Mouse (Mus musculus): ENCODE results near the gene Adck2. TPM values are rescaled to one million over a fixed set of nuclear protein-coding genes. Genes with fewer than 3 reads are reported as not detected.

Adck2 gene
- total and polyA plus RNA-seq, 3 experiments, result 4.8 to 17.7 (median 16.5) TPM

GRCm38 (mm10) chr6:39606056-39606455, 32.4 kb downstream of the Adck2 start:
- peaks cover 20 to 61% of the 10 kb centered on the region in 2 experiments for H3K36me3 ChIP-seq (replicated peaks in 1 of 2; ENCODE audit: control insufficient read depth in 1 of 2, insufficient read depth in 1 of 2, low read length in 1 of 2)
- dilution Hi-C loops (cut with MboI; ENCODE audit: extremely low pct_ligation_motif_present, extremely low pct_unique_long_range_greater_than_20kb, low sequenced_read_pairs) (no loop called here), in situ Hi-C loops (cut with MboI; ENCODE audit: low pct_ligation_motif_present, low pct_unique_long_range_greater_than_20kb, low sequenced_read_pairs) (no loop called here)
- TF ChIP-seq NRF1 (IDR thresholded peaks at IDR 0.05; ENCODE audit: low read depth, low read length) (no peak), BHLHE40 (IDR thresholded peaks at IDR 0.05; ENCODE audit: low read depth, low read length) (no peak), MAX (IDR thresholded peaks at IDR 0.05; ENCODE audit: low read length) (no peak), UBTF (IDR thresholded peaks at IDR 0.05; ENCODE audit: low read depth, low read length) (no peak), MAFK (IDR thresholded peaks at IDR 0.05; ENCODE audit: insufficient replicate concordance, low read length) (no peak), MYC (IDR thresholded peaks at IDR 0.05; ENCODE audit: low read depth, low read length) (no peak), ZC3H11A (IDR thresholded peaks at IDR 0.05; ENCODE audit: low read depth, low read length) (no peak)
- no peak overlapping the region for H3K27ac ChIP-seq (ENCODE audit: insufficient read depth, low read depth)
- H3K9ac ChIP-seq (ENCODE audit: insufficient read depth, low read depth), result no peak overlapping the region
- H3K79me2 ChIP-seq (replicated peaks; ENCODE audit: control insufficient read depth, extremely low read depth, insufficient read depth, poor library complexity, severe bottlenecking), result no peaks in the 10 kb centered on the region
- H3K27me3 ChIP-seq (replicated peaks), result no peaks in the 10 kb centered on the region
- H3K4me2 ChIP-seq (ENCODE audit: insufficient read depth, low read depth, poor library complexity, severe bottlenecking), result no peak overlapping the region
- no peak overlapping the region for H3K4me3 ChIP-seq (replicated peaks in 1 of 3; ENCODE audit: low read depth in 2 of 3, low read length in 2 of 3, poor library complexity in 1 of 3)
- peaks cover 0 to 7% of the 10 kb centered on the region in 2 experiments; a peak in 1 of 4 replicates for H3K4me1 ChIP-seq (ENCODE audit: control insufficient read depth in 1 of 2, insufficient read depth in 2 of 2)
- no peak for DNase-seq (ENCODE audit: extremely low read depth)
- no peaks in the 10 kb centered on the region for H3K9me3 ChIP-seq (replicated peaks; ENCODE audit: low read length)

- dilution Hi-C loops (cut with MboI; ENCODE audit: extremely low pct_ligation_motif_present, extremely low pct_unique_long_range_greater_than_20kb, low sequenced_read_pairs), result no loop called here
- DNase-seq (ENCODE audit: extremely low read depth), result peak; percentile 30
- no peaks in the 10 kb centered on the region for H3K9me3 ChIP-seq (replicated peaks; ENCODE audit: low read length)
- in situ Hi-C loops (cut with MboI; ENCODE audit: low pct_ligation_motif_present, low pct_unique_long_range_greater_than_20kb, low sequenced_read_pairs), result no loop called here
- H3K27ac ChIP-seq (ENCODE audit: insufficient read depth, low read depth), result no peak overlapping the region
- no peaks in the 10 kb centered on the region for H3K79me2 ChIP-seq (replicated peaks; ENCODE audit: control insufficient read depth, extremely low read depth, insufficient read depth, poor library complexity, severe bottlenecking)
- no peak overlapping the region for H3K4me3 ChIP-seq (replicated peaks in 1 of 3; ENCODE audit: low read depth in 2 of 3, low read length in 2 of 3, poor library complexity in 1 of 3)
- no peaks in the 10 kb centered on the region for H3K27me3 ChIP-seq (replicated peaks)
- peaks cover 18 to 63% of the 10 kb centered on the region in 2 experiments for H3K36me3 ChIP-seq (replicated peaks in 1 of 2; ENCODE audit: control insufficient read depth in 1 of 2, insufficient read depth in 1 of 2, low read length in 1 of 2)
- H3K4me2 ChIP-seq (ENCODE audit: insufficient read depth, low read depth, poor library complexity, severe bottlenecking), result no peak overlapping the region
- H3K9ac ChIP-seq (ENCODE audit: insufficient read depth, low read depth), result no peak overlapping the region
- H3K4me1 ChIP-seq (ENCODE audit: control insufficient read depth in 1 of 2, insufficient read depth in 2 of 2), result peaks cover 0 to 7% of the 10 kb centered on the region in 2 experiments; a peak in 1 of 4 replicates
- TF ChIP-seq ELF1 (IDR thresholded peaks at IDR 0.05; ENCODE audit: low read depth, low read length) (peak; percentile 31; the same call in 1 of the 2 replicates), PAX5 (IDR thresholded peaks at IDR 0.05; ENCODE audit: low read length) (no peak)
Measured at GRCm38 (mm10) chr6:39606862-39607261, 33.2 kb downstream of the Adck2 start.

- dilution Hi-C loops (cut with MboI; ENCODE audit: extremely low pct_ligation_motif_present, extremely low pct_unique_long_range_greater_than_20kb, low sequenced_read_pairs) (no loop called here), in situ Hi-C loops (cut with MboI; ENCODE audit: low pct_ligation_motif_present, low pct_unique_long_range_greater_than_20kb, low sequenced_read_pairs) (no loop called here)
- no peak overlapping the region for H3K27ac ChIP-seq (ENCODE audit: insufficient read depth, low read depth)
- H3K79me2 ChIP-seq (replicated peaks; ENCODE audit: control insufficient read depth, extremely low read depth, insufficient read depth, poor library complexity, severe bottlenecking), result no peaks in the 10 kb centered on the region
- H3K9ac ChIP-seq (ENCODE audit: insufficient read depth, low read depth), result no peak overlapping the region
- H3K36me3 ChIP-seq (replicated peaks in 1 of 2; ENCODE audit: control insufficient read depth in 1 of 2, insufficient read depth in 1 of 2, low read length in 1 of 2), result peaks cover 16 to 61% of the 10 kb centered on the region in 2 experiments
- no peak overlapping the region for H3K4me3 ChIP-seq (replicated peaks in 1 of 3; ENCODE audit: low read depth in 2 of 3, low read length in 2 of 3, poor library complexity in 1 of 3)
- no peak overlapping the region for H3K4me2 ChIP-seq (ENCODE audit: insufficient read depth, low read depth, poor library complexity, severe bottlenecking)
- no peaks in the 10 kb centered on the region for H3K27me3 ChIP-seq (replicated peaks)
- no peaks in the 10 kb centered on the region for H3K9me3 ChIP-seq (replicated peaks; ENCODE audit: low read length)
- no peak for DNase-seq (ENCODE audit: extremely low read depth)
- peaks cover 0 to 7% of the 10 kb centered on the region in 2 experiments; a peak in 1 of 4 replicates for H3K4me1 ChIP-seq (ENCODE audit: control insufficient read depth in 1 of 2, insufficient read depth in 2 of 2)
- no peak for TF ChIP-seq EP300 (IDR thresholded peaks at IDR 0.05; ENCODE audit: low read length)
- TF ChIP-seq PAX5 (IDR thresholded peaks at IDR 0.05; ENCODE audit: low read length), result no peak
- no peak for TF ChIP-seq NRF1 (IDR thresholded peaks at IDR 0.05; ENCODE audit: low read depth, low read length)
- no peak for TF ChIP-seq CTCF (conservative IDR thresholded peaks at IDR 0.05 in 1 of 2, IDR thresholded peaks at IDR 0.05 in 1 of 2; ENCODE audit: low read depth in 2 of 2, low read length in 2 of 2)
- TF ChIP-seq SIN3A (IDR thresholded peaks at IDR 0.05; ENCODE audit: low read length), result no peak
- no peak for TF ChIP-seq UBTF (IDR thresholded peaks at IDR 0.05; ENCODE audit: low read depth, low read length)
- no peak for TF ChIP-seq ZMIZ1 (IDR thresholded peaks at IDR 0.05; ENCODE audit: low read depth, low read length)
- TF ChIP-seq RCOR1 (conservative IDR thresholded peaks at IDR 0.05; ENCODE audit: low read depth, low read length), result no peak
- no peak for TF ChIP-seq CHD2 (IDR thresholded peaks at IDR 0.05; ENCODE audit: low read length)
- TF ChIP-seq MAX (IDR thresholded peaks at IDR 0.05; ENCODE audit: low read length), result no peak
- no peak for TF ChIP-seq BHLHE40 (IDR thresholded peaks at IDR 0.05; ENCODE audit: low read depth, low read length)
- TF ChIP-seq TBP (conservative IDR thresholded peaks at IDR 0.05; ENCODE audit: low read depth, low read length), result no peak
- no peak for TF ChIP-seq IRF4 (IDR thresholded peaks at IDR 0.05; ENCODE audit: low read depth, low read length)
- no peak for TF ChIP-seq ZKSCAN1 (IDR thresholded peaks at IDR 0.05; ENCODE audit: borderline replicate concordance, low read depth, low read length)
- no peak for TF ChIP-seq KAT2A (IDR thresholded peaks at IDR 0.05; ENCODE audit: insufficient replicate concordance, low read length)
- TF ChIP-seq MAFK (IDR thresholded peaks at IDR 0.05; ENCODE audit: insufficient replicate concordance, low read length), result no peak
- no peak for TF ChIP-seq USF2 (conservative IDR thresholded peaks at IDR 0.05; ENCODE audit: low read depth, low read length)
Measured at GRCm38 (mm10) chr6:39607365-39607764, 33.7 kb downstream of the Adck2 start.

All from CH12.LX (cell line).